Mouse (Mus musculus) erythroblast, embryonic 14.5 days (primary cell): ENCODE data around the gene 4930519P11Rik. TPM values are rescaled to one million over a fixed set of nuclear protein-coding genes. Genes with fewer than 3 reads are reported as not detected.

Source experiments
- H3K27me3 ChIP-seq: 2 replicates; pipeline ENCODE4 v1.6.1; 2012; ENCODE audit warnings: inconsistent platforms; ENCODE audit not compliant: control insufficient read depth
- H3K36me3 ChIP-seq: 2 replicates; pipeline ENCODE4 v1.6.1; 2012; ENCODE audit warnings: mild to moderate bottlenecking, inconsistent platforms; ENCODE audit not compliant: control insufficient read depth
- H3K4me1 ChIP-seq: 2 replicates; pipeline ENCODE4 v1.6.1; 2012; ENCODE audit warnings: inconsistent platforms; ENCODE audit not compliant: control insufficient read depth
- H3K4me3 ChIP-seq: replicated peaks from 2 replicates; pipeline ENCODE3; 2012; ENCODE audit warnings: moderate library complexity, mild to moderate bottlenecking, inconsistent platforms
- H3K9me3 ChIP-seq: 2 replicates; pipeline ENCODE4 v1.6.1; 2012; ENCODE audit warnings: low read length, inconsistent platforms, mixed read lengths; ENCODE audit not compliant: control insufficient read depth
- GATA1 ChIP-seq: IDR thresholded peaks from 2 replicates; pipeline ENCODE4 v1.6.1; 2012; ENCODE audit warnings: low read length, inconsistent platforms, mixed read lengths
- TAL1 ChIP-seq: IDR thresholded peaks from 3 replicates; pipeline ENCODE4 v1.6.1; 2012; ENCODE audit warnings: low read length, inconsistent platforms, mixed read lengths
- polyA plus RNA-seq: library from polyadenylated mRNA; stranded (reverse); fragments of >175 nt; gene quantifications from 2 replicates; pipeline ENCODE4 v1.2.3, GENCODE M21; 2012

Gene 4930519P11Rik
- 0.19 and 0.33 TPM in 2 replicates for polyA plus RNA-seq

- TF ChIP-seq GATA1 (no peak), TAL1 (no peak)
- Histone ChIP-seq H3K4me3 (peak within 1 kb of the TSS; percentile 72), H3K9me3 (no peaks in the 10 kb centered on the region), H3K4me1 (peaks cover 77% of the 10 kb centered on the region), H3K36me3 (peaks cover 4% of the 10 kb centered on the region), H3K27me3 (no peaks in the 10 kb centered on the region)
Observed at GRCm38 (mm10) chr2:154613118-154614115, at the start of gene 4930519P11Rik, which contains the start of gene Zfp341. Gene 4930519P11Rik (minus strand): TSS chr2:154613437. Gene Zfp341 (plus strand): TSS chr2:154613297.

- Histone ChIP-seq H3K9me3 (no peaks in the 10 kb centered on the region), H3K4me3 (peak overlapping the region; percentile 91), H3K27me3 (no peaks in the 10 kb centered on the region), H3K4me1 (peaks cover 61% of the 10 kb centered on the region), H3K36me3 (peaks cover 52% of the 10 kb centered on the region)
- TF ChIP-seq TAL1: no peak
- no peak for TF ChIP-seq GATA1
Observed at GRCm38 (mm10) chr2:154659531-154660074, 46.4 kb upstream of the 4930519P11Rik start.

GRCm38 (mm10) chr2:154659070-154659469, 45.8 kb upstream of the 4930519P11Rik start:
- peaks cover 46% of the 10 kb centered on the region for H3K36me3 ChIP-seq
- no peak for TF ChIP-seq GATA1
- TF ChIP-seq TAL1: no peak
- peaks cover 66% of the 10 kb centered on the region for H3K4me1 ChIP-seq

GRCm38 (mm10) chr2:154657486-154658237, 44.4 kb upstream of the 4930519P11Rik start:
- Histone ChIP-seq H3K36me3 (peaks cover 36% of the 10 kb centered on the region), H3K9me3 (no peaks in the 10 kb centered on the region), H3K4me1 (peaks cover 66% of the 10 kb centered on the region), H3K27me3 (no peaks in the 10 kb centered on the region), H3K4me3 (peak overlapping the region; percentile 91)
- TF ChIP-seq GATA1 (no peak), TAL1 (no peak)

More at GRCm38 (mm10) chr2:154659070-154659469, 45.8 kb upstream of the 4930519P11Rik start:
- Histone ChIP-seq H3K4me3 (peak overlapping the region; percentile 91), H3K9me3 (no peaks in the 10 kb centered on the region), H3K27me3 (no peaks in the 10 kb centered on the region)

GRCm38 (mm10) chr2:154656710-154657485, 43.7 kb upstream of the 4930519P11Rik start:
- TF ChIP-seq GATA1: no peak
- TF ChIP-seq TAL1: no peak
- no peaks in the 10 kb centered on the region for H3K27me3 ChIP-seq
- H3K9me3 ChIP-seq: no peaks in the 10 kb centered on the region
- peak overlapping the region; percentile 91 for H3K4me3 ChIP-seq
- H3K4me1 ChIP-seq: peaks cover 66% of the 10 kb centered on the region
- peaks cover 32% of the 10 kb centered on the region for H3K36me3 ChIP-seq

GRCm38 (mm10) chr2:154655878-154656414, 42.7 kb upstream of the 4930519P11Rik start:
- peaks cover 59% of the 10 kb centered on the region for H3K4me1 ChIP-seq
- peak overlapping the region; percentile 91 for H3K4me3 ChIP-seq
- peaks cover 22% of the 10 kb centered on the region for H3K36me3 ChIP-seq
- no peaks in the 10 kb centered on the region for H3K9me3 ChIP-seq
- peaks cover 3% of the 10 kb centered on the region; the same call in 1 of the 2 replicates for H3K27me3 ChIP-seq
- TF ChIP-seq TAL1 (no peak), GATA1 (no peak)

- no peak overlapping the region for H3K4me3 ChIP-seq
- H3K9me3 ChIP-seq: peaks cover 5% of the 10 kb centered on the region
- H3K27me3 ChIP-seq: peaks cover 3% of the 10 kb centered on the region
- peaks cover 50% of the 10 kb centered on the region for H3K4me1 ChIP-seq
- H3K36me3 ChIP-seq: peaks cover 13% of the 10 kb centered on the region
- no peak for TF ChIP-seq TAL1
- no peak for TF ChIP-seq GATA1
Observed at GRCm38 (mm10) chr2:154654976-154655375, 41.7 kb upstream of the 4930519P11Rik start.

GRCm38 (mm10) chr2:154651363-154651762, 38.1 kb upstream of the 4930519P11Rik start, which contains the start of gene Chmp4b:
Gene Chmp4b (plus strand): TSS chr2:154651705.
- Histone ChIP-seq H3K4me3 (no peak within 1 kb of the TSS), H3K36me3 (peaks cover 8% of the 10 kb centered on the region)
- no peak for TF ChIP-seq GATA1
- TF ChIP-seq TAL1: no peak

More at GRCm38 (mm10) chr2:154651363-154651762, 38.1 kb upstream of the 4930519P11Rik start, which contains the start of gene Chmp4b:
- Histone ChIP-seq H3K4me1 (peaks cover 31% of the 10 kb centered on the region), H3K9me3 (peaks cover 5% of the 10 kb centered on the region), H3K27me3 (peaks cover 3% of the 10 kb centered on the region)
